Mouse (Mus musculus): Measurements from ENCODE around the gene Gsdma. TPM values are rescaled to one million over a fixed set of nuclear protein-coding genes. Genes with fewer than 3 reads are reported as not detected.
"Not testable (repeated sequence)": the region's sequence is repeated elsewhere in the genome, so short reads cannot be mapped to it uniquely, and the experiment has no call there.

Gsdma gene
- polyA plus RNA-seq, 1 experiment from 2014 or later, result not detected

DNA sequence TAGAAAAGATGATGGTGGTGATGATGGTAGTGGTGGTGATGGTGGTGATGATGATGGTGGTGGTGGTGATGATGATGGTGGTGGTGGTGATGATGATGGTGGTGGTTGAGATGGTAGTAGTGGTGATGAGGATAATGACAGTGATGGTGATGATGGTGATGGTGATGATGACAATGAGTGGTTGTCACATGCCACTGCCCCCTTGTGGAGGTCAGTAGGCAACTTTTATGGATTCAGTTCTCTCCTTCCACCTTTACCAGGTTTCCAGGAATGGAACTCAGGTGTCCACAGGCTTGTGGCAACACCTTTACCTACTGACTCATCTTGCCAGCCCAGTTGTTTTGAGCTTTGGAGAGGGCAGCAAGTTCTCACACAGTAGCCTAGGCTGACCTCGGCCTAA lies 15.9 kb downstream of the Gsdma start:
- H3K9me3 ChIP-seq (ENCODE audit: low read depth, low read length), result no peaks in the 10 kb centered on the region
- no peak overlapping the region for H3K9ac ChIP-seq
- H3K27me3 ChIP-seq (ENCODE audit: insufficient read depth, low read length), result no peaks in the 10 kb centered on the region
- 92% methylated on average over 1 of the region's 1 CpGs for WGBS
- DNase-seq, result no peak
- H3K4me3 ChIP-seq (ENCODE audit: low read depth, low read length), result no peak overlapping the region
- no peak overlapping the region for H3K4me2 ChIP-seq
- TF ChIP-seq CTCF (IDR thresholded peaks at IDR 0.05; ENCODE audit: low read depth), result peak; percentile 37; the same call in 1 of the 2 replicates
- H3K4me1 ChIP-seq (ENCODE audit: insufficient read depth), result 0 out of 2 replicates have a peak, but pooled peaks cover 3% of the 10 kb centered on the region
- H3K27ac ChIP-seq (ENCODE audit: low read depth), result no peak overlapping the region
- peaks cover under 1% of the 10 kb centered on the region; the same call in 1 of the 2 replicates for H3K36me3 ChIP-seq (ENCODE audit: insufficient read depth)
- ATAC-seq (ENCODE audit: insufficient read depth), result no peak

GRCm38 (mm10) chr11:98680595-98680994 lies 16.4 kb downstream of the Gsdma start:
- not testable (repeated sequence) for H3K4me1 ChIP-seq (ENCODE audit: insufficient read depth); H3K4me2 ChIP-seq; H3K4me3 ChIP-seq (ENCODE audit: low read depth, low read length); DNase-seq; H3K27ac ChIP-seq (ENCODE audit: low read depth); H3K9ac ChIP-seq; H3K27me3 ChIP-seq (ENCODE audit: insufficient read depth, low read length); H3K36me3 ChIP-seq (ENCODE audit: insufficient read depth); ATAC-seq (ENCODE audit: insufficient read depth); H3K9me3 ChIP-seq (ENCODE audit: low read depth, low read length)
- whole genome bisulfite sequencing, result 92% methylated on average over 4 of the region's 4 CpGs

GRCm38 (mm10) chr11:98681186-98681585 lies 17.0 kb downstream of the Gsdma start:
- ATAC-seq (ENCODE audit: insufficient read depth) (no peak), DNase-seq (no peak)
- Histone ChIP-seq H3K27me3 (ENCODE audit: insufficient read depth, low read length) (no peaks in the 10 kb centered on the region), H3K36me3 (ENCODE audit: insufficient read depth) (peaks cover 12% of the 10 kb centered on the region), H3K27ac (ENCODE audit: low read depth) (no peak overlapping the region), H3K4me2 (peak overlapping the region; percentile 64; the same call in 1 of the 2 replicates), H3K9ac (no peak overlapping the region), H3K4me3 (ENCODE audit: low read depth, low read length) (no peak overlapping the region), H3K9me3 (ENCODE audit: low read depth, low read length) (no peaks in the 10 kb centered on the region), H3K4me1 (ENCODE audit: insufficient read depth) (0 out of 2 replicates have a peak, but pooled peaks cover 3% of the 10 kb centered on the region)
- TF ChIP-seq CTCF (IDR thresholded peaks at IDR 0.05; ENCODE audit: low read depth), result no peak
- WGBS, result 74% methylated on average over 4 of the region's 4 CpGs

GRCm38 (mm10) chr11:98681786-98682745 lies 17.9 kb downstream of the Gsdma start, which contains the start of gene Psmd3:
Psmd3 (plus strand) TSS chr11:98682554.
- H3K4me1 ChIP-seq (ENCODE audit: insufficient read depth), result 0 out of 2 replicates have a peak, but pooled peaks cover 3% of the 10 kb centered on the region
- peak within 1 kb of the TSS; percentile 64 for H3K4me2 ChIP-seq
- H3K9ac ChIP-seq, result peak within 1 kb of the TSS; percentile 98
- H3K36me3 ChIP-seq (ENCODE audit: insufficient read depth), result peaks cover 21% of the 10 kb centered on the region
- 3% methylated on average over 45 of the region's 45 CpGs for WGBS
- ATAC-seq (ENCODE audit: insufficient read depth) (peak; percentile 96), DNase-seq (peak; percentile 99)
- H3K4me3 ChIP-seq (ENCODE audit: low read depth, low read length), result peak within 1 kb of the TSS; percentile 97
- no peaks in the 10 kb centered on the region for H3K27me3 ChIP-seq (ENCODE audit: insufficient read depth, low read length)
- peak; percentile 54 for TF ChIP-seq CTCF (IDR thresholded peaks at IDR 0.05; ENCODE audit: low read depth)
- no peaks in the 10 kb centered on the region for H3K9me3 ChIP-seq (ENCODE audit: low read depth, low read length)
- peak within 1 kb of the TSS; percentile 34 for H3K27ac ChIP-seq (ENCODE audit: low read depth)

DNA sequence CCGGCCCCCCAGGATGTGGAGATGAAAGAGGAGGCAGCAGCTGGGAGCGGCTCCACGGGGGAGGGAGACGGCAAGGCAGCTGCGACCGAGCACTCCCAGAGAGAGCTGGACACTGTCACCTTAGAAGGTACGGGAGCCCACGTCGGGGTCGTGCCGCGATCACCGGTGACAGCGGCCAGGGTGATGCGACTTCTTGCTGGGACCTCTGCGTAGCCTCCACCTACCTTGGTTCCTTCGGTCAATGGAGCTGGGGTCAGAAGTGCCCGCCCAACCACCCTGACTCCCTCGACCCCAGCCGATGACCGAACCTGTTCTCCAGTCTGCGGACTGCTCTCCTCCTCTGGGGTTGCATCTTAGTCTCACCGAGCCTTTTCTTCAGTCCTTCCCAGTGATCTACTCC lies 18.7 kb downstream of the Gsdma start:
- no peaks in the 10 kb centered on the region for H3K27me3 ChIP-seq (ENCODE audit: insufficient read depth, low read length)
- no peak for DNase-seq
- under 1% methylated on average over 23 of the region's 23 CpGs for WGBS
- peak; percentile 24 for ATAC-seq (ENCODE audit: insufficient read depth)
- peak overlapping the region; percentile 34 for H3K27ac ChIP-seq (ENCODE audit: low read depth)
- H3K4me3 ChIP-seq (ENCODE audit: low read depth, low read length), result peak overlapping the region; percentile 97
- no peaks in the 10 kb centered on the region for H3K9me3 ChIP-seq (ENCODE audit: low read depth, low read length)
- peak overlapping the region; percentile 98 for H3K9ac ChIP-seq
- no peak for TF ChIP-seq CTCF (IDR thresholded peaks at IDR 0.05; ENCODE audit: low read depth)
- H3K36me3 ChIP-seq (ENCODE audit: insufficient read depth), result peaks cover 28% of the 10 kb centered on the region
- H3K4me2 ChIP-seq, result peak overlapping the region; percentile 64
- H3K4me1 ChIP-seq (ENCODE audit: insufficient read depth), result 0 out of 2 replicates have a peak, but pooled peaks cover 3% of the 10 kb centered on the region

DNA sequence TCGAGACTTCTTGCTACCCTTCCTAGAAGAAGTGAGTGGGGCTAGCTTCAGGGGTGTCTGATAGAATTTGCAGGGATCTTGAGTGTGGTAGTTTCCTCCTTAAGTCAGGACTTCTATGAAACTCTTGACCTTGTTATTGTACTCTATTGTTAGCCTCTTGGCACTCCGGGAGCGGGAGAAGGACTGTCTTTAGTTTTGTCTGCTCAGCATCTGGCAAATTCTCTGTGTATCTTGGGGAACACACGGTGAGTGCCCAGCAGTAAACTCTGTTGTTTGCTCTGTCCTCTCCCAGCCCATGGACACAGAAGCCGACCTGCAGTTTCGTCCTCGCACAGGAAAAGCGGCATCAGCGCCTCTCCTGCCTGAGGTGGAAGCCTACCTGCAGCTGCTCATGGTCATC lies 21.5 kb downstream of the Gsdma start:
- no peak for DNase-seq
- no peak for TF ChIP-seq CTCF (IDR thresholded peaks at IDR 0.05; ENCODE audit: low read depth)
- Histone ChIP-seq H3K9ac (no peak overlapping the region), H3K9me3 (ENCODE audit: low read depth, low read length) (no peaks in the 10 kb centered on the region), H3K27ac (ENCODE audit: low read depth) (no peak overlapping the region), H3K36me3 (ENCODE audit: insufficient read depth) (peaks cover 53% of the 10 kb centered on the region), H3K4me2 (no peak overlapping the region), H3K27me3 (ENCODE audit: insufficient read depth, low read length) (no peaks in the 10 kb centered on the region), H3K4me3 (ENCODE audit: low read depth, low read length) (no peak overlapping the region), H3K4me1 (ENCODE audit: insufficient read depth) (0 out of 2 replicates have a peak, but pooled peaks cover 3% of the 10 kb centered on the region)
- no peak for ATAC-seq (ENCODE audit: insufficient read depth)
- WGBS, result 86% methylated on average over 9 of the region's 9 CpGs

GRCm38 (mm10) chr11:98686976-98687375 lies 22.8 kb downstream of the Gsdma start:
- Histone ChIP-seq H3K27me3 (ENCODE audit: insufficient read depth, low read length) (no peaks in the 10 kb centered on the region), H3K9ac (no peak overlapping the region), H3K27ac (ENCODE audit: low read depth) (no peak overlapping the region), H3K4me2 (no peak overlapping the region), H3K4me3 (ENCODE audit: low read depth, low read length) (no peak overlapping the region), H3K36me3 (ENCODE audit: insufficient read depth) (peaks cover 66% of the 10 kb centered on the region), H3K9me3 (ENCODE audit: low read depth, low read length) (no peaks in the 10 kb centered on the region), H3K4me1 (ENCODE audit: insufficient read depth) (0 out of 2 replicates have a peak, but pooled peaks cover 3% of the 10 kb centered on the region)
- WGBS, result 83% methylated on average over 4 of the region's 4 CpGs
- ATAC-seq (ENCODE audit: insufficient read depth), result no peak
- DNase-seq, result no peak
- no peak for TF ChIP-seq CTCF (IDR thresholded peaks at IDR 0.05; ENCODE audit: low read depth)

Measured in lung, embryonic 14.5 days (tissue).